Mouse (Mus musculus) cerebellum, adult 11 months (tissue): ENCODE results near the gene Npcd.

Source experiments
- DNase-seq: peaks from one replicate; pipeline ENCODE4 v3.0.0; 2022

The Npcd gene

GRCm38 (mm10) chr15:79740739-79741138 is 93.3 kb downstream of the Npcd start:
- no peak for DNase-seq
